Mouse (Mus musculus): Measurements from ENCODE around the gene Hist1h2bc.

DNA sequence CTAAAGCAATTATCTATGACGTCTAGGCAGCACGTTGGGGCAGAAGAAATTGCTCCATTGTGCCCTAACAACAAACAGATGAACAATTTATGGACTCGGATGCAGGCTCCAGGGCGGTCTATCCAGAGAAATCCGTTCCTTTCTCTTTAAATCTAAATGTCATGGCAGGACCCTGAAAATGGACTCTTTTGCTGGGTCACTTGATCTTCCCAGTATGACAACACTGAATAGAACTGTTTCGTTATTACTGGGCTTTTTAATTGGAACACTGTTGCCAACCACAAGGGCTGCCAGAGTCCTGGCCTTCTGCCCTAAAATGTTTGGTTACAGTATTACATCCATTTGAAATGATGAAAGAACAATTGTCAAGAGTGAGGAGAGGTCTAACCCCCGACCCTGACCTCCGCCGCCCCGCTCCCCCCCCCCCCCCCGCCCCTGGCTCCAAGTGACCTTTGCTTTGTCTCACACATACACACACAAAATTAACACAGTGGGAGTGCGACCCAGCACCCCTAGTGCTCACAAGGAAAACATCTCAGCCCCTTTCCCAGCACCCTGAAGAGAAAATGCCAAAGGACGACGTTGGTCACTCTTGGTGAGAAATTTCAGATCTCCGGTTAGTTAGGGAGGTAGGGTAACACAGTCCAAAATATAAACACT lies 25.8 kb downstream of the Hist1h2bc start:
- TF ChIP-seq EP300 (IDR thresholded peaks at IDR 0.05; ENCODE audit: insufficient read depth, low read depth, low read length): no peak
- no peak for TF ChIP-seq CTCF (IDR thresholded peaks at IDR 0.05; ENCODE audit: low read depth, low read length)
